Mouse (Mus musculus): ENCODE measurements around the gene Nckap5. TPM values are rescaled to one million over a fixed set of nuclear protein-coding genes. Genes with fewer than 3 reads are reported as not detected.

Gene Nckap5
- total RNA-seq, 2 experiments from 2014 or later: 1.5 to 1.7 TPM

DNA sequence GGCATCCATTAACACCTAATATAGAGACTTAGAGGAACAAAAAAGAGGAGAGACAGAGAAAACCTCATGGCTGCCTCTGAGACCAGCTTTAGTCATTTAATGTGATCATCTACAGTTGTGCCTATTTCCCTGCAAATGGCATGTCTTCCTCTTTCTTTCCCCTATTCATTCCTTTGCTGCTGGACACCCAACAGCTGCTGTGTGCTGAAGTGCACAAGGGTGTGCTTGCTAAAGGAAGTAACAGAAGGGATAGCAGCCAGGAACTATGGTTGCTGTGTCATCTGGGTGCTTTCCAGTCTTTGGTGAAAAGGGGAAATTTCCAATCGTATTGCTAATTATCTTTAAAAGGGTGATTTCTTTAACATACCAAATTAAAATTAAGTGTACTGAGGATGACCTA is 387.9 kb downstream of the Nckap5 start:
- intact Hi-C loops (cut with DNase I; ENCODE audit: low total_unique reads): no loop called here
- no peak for DNase-seq

DNA sequence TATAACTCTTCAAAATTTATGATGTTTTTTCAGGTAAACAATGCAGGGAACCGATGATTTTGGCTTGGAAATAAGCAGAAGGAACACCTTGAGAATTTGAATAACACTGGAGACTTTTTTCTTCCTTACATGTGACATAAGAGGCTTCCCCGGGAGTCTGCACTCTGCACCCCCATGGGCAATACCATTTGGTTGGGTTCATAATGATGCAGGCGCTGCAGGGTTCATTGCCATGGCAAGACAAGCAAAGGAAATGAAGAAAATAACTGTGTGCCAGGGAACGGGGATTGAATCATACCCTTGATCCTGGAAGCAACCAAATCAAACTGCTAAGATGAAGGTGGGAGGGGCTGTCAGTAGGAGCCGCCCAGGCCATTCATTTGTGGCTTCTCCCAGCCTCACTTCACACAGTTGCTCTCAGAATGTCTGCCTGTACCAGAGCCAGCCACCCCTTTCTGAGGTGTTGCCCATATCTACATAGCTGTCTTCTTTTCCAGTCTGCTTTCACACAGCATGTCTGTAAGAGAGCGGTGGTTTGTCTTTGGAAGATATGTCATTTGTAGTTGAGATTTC is 392.5 kb downstream of the Nckap5 start:
- no peak for DNase-seq
- intact Hi-C loops (cut with DNase I; ENCODE audit: low total_unique reads): loop anchor here (10.0 kb wide), 1 partner anchor 653 kb away; no protein-coding TSS in a partner anchor

- DNase-seq: no peak
- intact Hi-C loops (cut with DNase I; ENCODE audit: low total_unique reads): loop anchor here (10.0 kb wide), 1 partner anchor 652 kb away; no protein-coding TSS in a partner anchor
These were observed 393.5 kb downstream of the Nckap5 start for GRCm38 (mm10) chr1:126436937-126437667.

- intact Hi-C loops (cut with DNase I; ENCODE audit: low total_unique reads): loop anchor here (10.0 kb wide), 1 partner anchor 647 kb away; no protein-coding TSS in a partner anchor
- DNase-seq: no peak
These were observed 398.3 kb downstream of the Nckap5 start for GRCm38 (mm10) chr1:126432285-126432684.

DNA sequence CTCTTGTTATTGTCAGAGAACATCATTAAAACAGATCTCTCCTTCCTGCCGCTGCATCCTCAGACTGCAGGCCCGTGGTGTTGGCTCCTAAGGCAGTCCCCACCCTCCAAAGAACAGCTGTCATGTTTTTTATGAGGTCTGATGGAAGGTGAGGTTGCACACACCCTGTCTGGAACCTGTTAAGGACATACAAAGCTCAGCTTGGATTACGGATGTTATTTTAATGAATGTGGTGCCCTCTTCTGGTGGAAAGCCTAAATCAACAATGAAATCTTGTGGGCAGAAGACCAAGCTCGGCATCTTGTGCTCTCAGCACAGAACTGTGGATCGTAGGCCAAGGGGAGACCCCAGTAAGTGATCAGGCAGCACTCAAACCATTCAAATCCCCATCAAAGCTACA is 399.0 kb downstream of the Nckap5 start:
- peak; percentile 11 for DNase-seq
- intact Hi-C loops (cut with DNase I; ENCODE audit: low total_unique reads): loop anchor here (10.0 kb wide), 1 partner anchor 647 kb away; no protein-coding TSS in a partner anchor

GRCm38 (mm10) chr1:126411426-126411825 is 419.2 kb downstream of the Nckap5 start:
- intact Hi-C loops (cut with DNase I; ENCODE audit: low total_unique reads): loop anchor here (10.0 kb wide), 1 partner anchor 797 kb away; no protein-coding TSS in a partner anchor
- no peak for DNase-seq

DNA sequence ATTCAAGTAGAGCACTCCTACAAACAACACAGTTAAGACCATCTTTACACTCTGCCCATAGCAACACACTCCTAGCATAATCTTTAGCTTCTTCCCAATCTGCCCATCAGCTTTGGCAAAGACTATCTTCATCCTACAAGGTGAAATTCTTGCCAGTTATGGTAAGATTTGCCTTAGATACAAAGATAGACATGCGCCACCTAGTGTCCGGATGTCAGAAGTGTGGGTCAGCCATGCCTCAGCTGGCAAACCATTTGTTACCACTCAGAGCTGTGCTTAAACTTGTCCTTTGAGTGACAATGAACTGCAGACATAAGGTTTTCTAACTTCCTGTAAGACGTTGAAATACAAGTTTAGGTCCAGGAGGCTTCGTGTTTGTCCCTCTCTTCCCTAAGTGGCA is 422.7 kb downstream of the Nckap5 start:
- DNase-seq: peak; percentile 7
- intact Hi-C loops (cut with DNase I; ENCODE audit: low total_unique reads): no loop called here

DNA sequence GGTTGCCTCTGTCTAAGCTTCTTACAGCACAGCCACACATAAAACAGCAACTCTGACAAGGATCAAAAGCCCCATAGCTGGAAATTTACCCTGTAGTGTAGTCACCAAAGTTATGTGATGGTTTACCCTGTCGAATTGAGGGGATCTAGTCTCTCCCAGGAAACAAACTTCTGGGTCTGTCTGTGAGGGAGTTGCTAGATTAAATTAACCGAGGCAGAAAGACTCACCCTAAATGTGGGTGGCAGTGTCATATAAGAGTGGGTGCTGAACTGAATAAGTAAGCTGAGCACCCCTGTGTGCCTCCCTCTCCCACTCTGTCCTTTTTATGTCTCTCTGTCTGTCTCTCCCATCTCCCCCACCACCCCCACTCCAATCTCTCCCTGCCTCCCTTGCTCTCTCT is 425.1 kb downstream of the Nckap5 start:
- no peak for DNase-seq
- intact Hi-C loops (cut with DNase I; ENCODE audit: low total_unique reads): no loop called here

GRCm38 (mm10) chr1:126403970-126404369 is 426.6 kb downstream of the Nckap5 start:
- intact Hi-C loops (cut with DNase I; ENCODE audit: low total_unique reads): no loop called here
- no peak for DNase-seq

DNA sequence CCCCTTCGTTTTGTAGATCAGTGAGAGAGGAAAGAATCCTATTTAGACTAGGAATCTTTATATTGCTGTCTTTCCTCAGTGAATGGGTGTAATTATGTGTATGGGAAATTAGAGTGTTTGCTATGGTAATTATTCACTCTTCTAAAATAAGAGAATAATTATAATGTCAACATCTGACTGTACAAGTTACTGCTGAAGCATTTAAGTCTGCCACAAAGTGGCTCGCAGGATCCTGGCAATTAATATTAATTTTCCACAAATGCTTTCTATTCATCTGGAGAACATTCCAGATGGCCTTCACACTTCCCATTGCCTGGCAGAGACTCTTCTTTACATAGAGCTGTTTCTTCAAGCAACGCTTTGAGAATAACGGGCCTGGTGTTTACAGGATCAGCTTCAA is 439.4 kb downstream of the Nckap5 start:
- intact Hi-C loops (cut with DNase I; ENCODE audit: low total_unique reads): no loop called here
- DNase-seq: no peak

DNA sequence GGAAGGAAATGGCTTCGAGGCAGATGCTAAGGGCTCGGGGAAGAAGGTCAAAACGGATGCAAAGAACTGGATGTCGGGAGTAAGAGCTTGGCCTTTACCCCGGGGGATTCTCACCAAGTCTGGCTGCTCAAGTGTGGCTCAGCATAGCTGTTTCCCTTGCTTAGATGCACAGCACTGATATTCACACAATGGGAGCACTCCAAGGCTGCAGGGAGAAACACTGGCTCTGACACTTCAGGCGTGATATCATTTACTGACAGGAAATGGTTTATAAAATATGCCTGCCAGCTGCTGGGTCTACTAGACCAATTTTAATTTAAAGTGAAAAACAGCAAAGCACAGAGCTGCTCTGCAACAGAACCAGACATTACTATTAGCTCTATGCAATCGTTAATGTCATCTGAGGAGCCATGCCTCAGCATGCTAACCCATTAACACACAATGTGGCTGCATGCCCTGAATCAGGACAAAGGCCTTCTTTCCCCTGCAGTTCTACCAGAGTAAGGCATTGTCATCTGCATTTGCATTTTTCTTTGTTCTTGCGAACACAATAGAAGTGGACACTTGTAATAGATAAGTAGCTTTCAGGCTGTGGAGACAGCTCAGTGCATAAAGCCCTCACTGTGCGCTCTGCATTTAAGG is 453.1 kb downstream of the Nckap5 start:
- intact Hi-C loops (cut with DNase I; ENCODE audit: low total_unique reads): no loop called here
- DNase-seq: no peak

GRCm38 (mm10) chr1:126366736-126367135 is 463.9 kb downstream of the Nckap5 start:
- no peak for DNase-seq
- intact Hi-C loops (cut with DNase I; ENCODE audit: low total_unique reads): no loop called here

GRCm38 (mm10) chr1:126364556-126364955 is 466.0 kb downstream of the Nckap5 start:
- DNase-seq: no peak
- intact Hi-C loops (cut with DNase I; ENCODE audit: low total_unique reads): no loop called here

DNA sequence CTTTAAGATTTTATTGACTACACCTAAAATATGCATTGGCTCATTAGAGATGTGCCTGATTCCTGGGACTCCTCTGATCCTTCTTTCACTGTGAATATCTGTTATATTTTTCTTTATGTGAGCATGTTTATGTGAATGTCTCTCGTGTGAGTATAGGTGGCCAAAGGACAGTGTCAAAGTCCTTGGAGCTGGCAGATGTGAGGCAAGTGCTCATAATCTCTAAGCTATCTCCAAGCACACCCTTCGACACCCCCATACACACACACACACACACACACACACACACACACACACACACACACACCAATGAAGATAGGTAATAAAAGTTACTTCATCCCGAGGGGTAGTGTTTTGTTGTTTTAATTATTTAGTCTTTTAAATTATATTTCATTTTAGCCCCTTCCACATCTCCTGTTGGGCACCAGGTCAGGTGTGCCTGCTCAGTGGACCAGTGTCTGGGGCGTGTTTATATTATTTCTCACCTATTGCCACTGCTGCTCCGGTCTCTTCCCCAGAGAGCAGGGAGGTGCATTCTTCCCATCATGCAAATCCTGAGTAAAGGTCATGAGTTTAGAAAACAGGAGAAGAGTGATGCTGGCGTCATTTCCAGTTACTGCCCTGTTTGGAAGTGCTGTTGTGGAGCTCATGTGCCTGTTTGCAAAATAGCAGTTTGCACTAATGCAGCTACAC is 469.9 kb downstream of the Nckap5 start:
- intact Hi-C loops (cut with DNase I; ENCODE audit: low total_unique reads): no loop called here
- DNase-seq: no peak

DNA sequence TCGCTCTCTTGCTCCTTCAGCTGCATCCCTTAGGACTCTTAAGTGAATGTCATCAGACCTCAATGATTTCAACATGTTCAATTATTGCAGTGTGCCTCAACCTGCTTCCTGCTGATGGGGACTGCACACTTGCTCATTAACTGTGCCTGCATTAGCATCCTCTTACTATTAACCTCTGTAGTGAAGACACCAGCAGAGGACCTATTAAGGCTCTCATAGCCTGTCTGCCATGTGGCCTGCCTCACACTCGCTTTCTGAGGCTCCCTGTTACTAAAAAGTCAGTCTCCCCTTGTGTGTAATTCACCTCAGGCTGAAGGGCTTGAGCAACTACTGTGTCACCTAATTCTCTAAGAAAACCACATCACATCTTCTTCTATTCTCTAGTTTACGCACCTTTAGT is 470.5 kb downstream of the Nckap5 start:
- intact Hi-C loops (cut with DNase I; ENCODE audit: low total_unique reads): no loop called here
- DNase-seq: no peak

GRCm38 (mm10) chr1:126341806-126342205 is 488.8 kb downstream of the Nckap5 start:
- peak; percentile 6 for DNase-seq
- intact Hi-C loops (cut with DNase I; ENCODE audit: low total_unique reads): no loop called here

DNA sequence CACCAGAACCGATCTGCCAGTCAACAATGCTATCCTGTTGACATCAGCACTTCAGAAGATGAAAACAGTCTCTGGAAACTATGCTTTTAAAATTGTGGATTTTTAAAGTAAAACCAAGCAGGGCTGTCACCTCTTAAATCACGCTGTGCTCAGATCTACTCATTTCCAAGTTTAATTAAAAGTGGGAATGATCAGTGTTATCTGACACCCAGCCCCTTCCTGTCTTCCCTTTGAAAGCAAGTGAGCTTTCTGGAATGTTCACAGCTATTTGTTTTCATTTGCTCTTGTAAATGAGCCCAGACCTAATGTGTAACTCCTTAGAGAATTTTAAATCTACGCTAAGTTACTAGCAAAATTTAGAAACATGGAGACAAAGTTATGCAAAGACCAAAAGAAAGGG is 491.3 kb downstream of the Nckap5 start:
- intact Hi-C loops (cut with DNase I; ENCODE audit: low total_unique reads): no loop called here
- no peak for DNase-seq

DNA sequence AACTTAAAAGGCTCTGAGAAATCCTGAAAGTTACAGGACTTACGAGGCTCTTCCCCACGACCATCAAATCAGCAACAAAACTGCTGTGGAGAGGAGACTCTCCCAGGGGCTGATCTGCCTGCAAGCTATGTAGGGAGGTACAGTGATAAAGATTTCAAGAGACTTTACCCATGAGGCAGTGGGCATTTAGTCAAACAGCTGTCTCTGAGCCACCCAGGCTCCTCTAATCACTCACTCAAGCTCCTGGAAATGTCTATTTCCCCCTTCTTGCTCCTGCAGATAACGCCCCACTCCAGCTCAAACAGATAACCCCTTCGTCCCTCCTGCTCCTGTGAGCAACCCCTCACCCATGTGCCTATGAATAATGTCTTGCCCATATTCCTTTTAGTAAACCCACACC is 496.4 kb downstream of the Nckap5 start:
- intact Hi-C loops (cut with DNase I; ENCODE audit: low total_unique reads): no loop called here
- no peak for DNase-seq

- intact Hi-C loops (cut with DNase I; ENCODE audit: low total_unique reads): no loop called here
- DNase-seq: no peak
These were observed 498.6 kb downstream of the Nckap5 start for GRCm38 (mm10) chr1:126332026-126332425.

DNA sequence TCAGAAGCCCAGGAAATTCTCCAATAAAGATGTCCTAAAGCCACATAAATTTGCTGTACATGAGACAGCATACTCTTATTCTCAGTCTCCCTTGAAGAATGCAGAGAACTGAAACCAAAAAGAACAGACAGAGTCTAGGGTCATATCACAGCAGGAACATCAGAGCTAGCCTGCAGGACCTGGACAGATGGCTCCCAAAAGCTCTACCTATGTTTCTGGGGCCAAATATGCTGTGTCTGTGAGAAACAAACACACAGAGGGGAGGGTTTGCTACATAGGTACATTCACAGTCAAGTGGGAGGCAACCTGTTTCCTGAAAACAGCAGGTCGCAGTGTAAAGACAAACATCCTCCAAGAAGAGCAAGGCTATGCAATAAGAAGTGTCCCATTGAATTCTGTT is 509.9 kb downstream of the Nckap5 start:
- intact Hi-C loops (cut with DNase I; ENCODE audit: low total_unique reads): no loop called here
- no peak for DNase-seq

Measured in gastrocnemius, postnatal 14 days (tissue).